Mouse (Mus musculus) intestine, embryonic 15.5 days (tissue): Measurements from ENCODE around the gene Xrcc1. TPM values are rescaled to one million over a fixed set of nuclear protein-coding genes. Genes with fewer than 3 reads are reported as not detected.
A peak's percentile ranks its signal among the peaks of the same experiment; 100 is the strongest.
"Not testable (repeated sequence)": the region's sequence is repeated elsewhere in the genome, so short reads cannot be mapped to it uniquely, and the experiment has no call there.

Experiments
- ATAC-seq: fragments of 200-750 bp; cut with Nextera tagmentation; 2 replicates; pipeline ENCODE4 v1.8.0; 2017; ENCODE audit warnings: moderate TSS enrichment, moderate library complexity
- H3K27ac ChIP-seq: fragments of 300-500 bp; sonication (generic); 2 replicates; pipeline ENCODE4 v1.5.1; 2015; ENCODE audit warnings: mild to moderate bottlenecking, inconsistent platforms
- H3K27me3 ChIP-seq: fragments of 300-500 bp; sonication (generic); replicated peaks from 2 replicates; pipeline ENCODE4 v1.6.1; 2015; ENCODE audit warnings: inconsistent platforms
- H3K36me3 ChIP-seq: fragments of 300-500 bp; sonication (generic); 2 replicates; pipeline ENCODE4 v1.6.1; 2015; ENCODE audit warnings: inconsistent platforms
- H3K4me1 ChIP-seq: fragments of 300-500 bp; sonication (generic); replicated peaks from 2 replicates; pipeline ENCODE4 v1.6.1; 2015; ENCODE audit warnings: inconsistent platforms
- H3K4me2 ChIP-seq: fragments of 300-500 bp; sonication (generic); replicated peaks from 2 replicates; pipeline ENCODE4 v1.6.1; 2015; ENCODE audit warnings: mild to moderate bottlenecking, inconsistent platforms
- H3K4me3 ChIP-seq: fragments of 300-500 bp; sonication (generic); replicated peaks from 2 replicates; pipeline ENCODE4 v1.5.1; 2015; ENCODE audit warnings: inconsistent platforms
- H3K9ac ChIP-seq: fragments of 300-500 bp; sonication (generic); 2 replicates; pipeline ENCODE4 v1.6.1; 2015; ENCODE audit warnings: inconsistent platforms
- H3K9me3 ChIP-seq: fragments of 300-500 bp; sonication (generic); 2 replicates; pipeline ENCODE4 v1.6.1; 2016; ENCODE audit warnings: inconsistent platforms
- WGBS: fragments of 180-500 bp; shearing (Covaris S2); methylation state at CpG from one replicate; pipeline ENCODE4 v1.1.7; 2015; 5-methylcytosine and 5-hydroxymethylcytosine counted together
- polyA plus RNA-seq: library from polyadenylated mRNA; unstranded; fragments of >200 nt; fragmentation: Nextera tagmentation; extraction: Ambion mirVana; gene quantifications from 2 replicates; pipeline ENCODE4 v1.2.1, GENCODE M21; 2015

Gene Xrcc1
- polyA plus RNA-seq, 1 experiment from 2014 or later: 79.9 TPM

GRCm38 (mm10) chr7:24512355-24512754, 33.7 kb upstream of the Xrcc1 start, which contains the start of gene AC161166.1:
Gene AC161166.1, minus strand, starts transcription at chr7:24512455.
- no peak within 1 kb of the TSS for H3K9ac ChIP-seq
- no peak within 1 kb of the TSS for H3K4me3 ChIP-seq
- H3K27me3 ChIP-seq: no peaks in the 10 kb centered on the region
- no peaks in the 10 kb centered on the region; the same call in 1 of the 2 replicates for H3K36me3 ChIP-seq
- 84% methylated on average over 7 of the region's 7 CpGs for WGBS
- H3K4me1 ChIP-seq: peaks cover 10% of the 10 kb centered on the region; the same call in 1 of the 2 replicates
- no peak for ATAC-seq
- no peak within 1 kb of the TSS for H3K27ac ChIP-seq
- no peaks in the 10 kb centered on the region for H3K9me3 ChIP-seq
- H3K4me2 ChIP-seq: no peak within 1 kb of the TSS

- ATAC-seq, H3K9me3 ChIP-seq, H3K4me1 ChIP-seq, H3K9ac ChIP-seq, H3K27me3 ChIP-seq, H3K4me2 ChIP-seq, H3K4me3 ChIP-seq, H3K36me3 ChIP-seq, H3K27ac ChIP-seq: not testable (repeated sequence)
- WGBS: 71% methylated on average over 8 of the region's 8 CpGs
Observed at GRCm38 (mm10) chr7:24516319-24516718, 29.8 kb upstream of the Xrcc1 start.

GRCm38 (mm10) chr7:24517077-24517476, 29.0 kb upstream of the Xrcc1 start:
- no peaks in the 10 kb centered on the region; the same call in 1 of the 2 replicates for H3K36me3 ChIP-seq
- H3K4me2 ChIP-seq: no peak overlapping the region
- no peak overlapping the region for H3K4me3 ChIP-seq
- no peaks in the 10 kb centered on the region for H3K4me1 ChIP-seq
- WGBS: 64% methylated on average over 5 of the region's 5 CpGs
- H3K27me3 ChIP-seq: no peaks in the 10 kb centered on the region
- no peak overlapping the region for H3K9ac ChIP-seq
- H3K27ac ChIP-seq: no peak overlapping the region
- ATAC-seq: no peak
- no peaks in the 10 kb centered on the region for H3K9me3 ChIP-seq

GRCm38 (mm10) chr7:24517654-24518053, 28.4 kb upstream of the Xrcc1 start:
- WGBS: 67% methylated on average over 6 of the region's 6 CpGs
- Histone ChIP-seq H3K27ac (no peak overlapping the region), H3K9ac (no peak overlapping the region), H3K27me3 (no peaks in the 10 kb centered on the region), H3K4me3 (no peak overlapping the region), H3K4me1 (no peaks in the 10 kb centered on the region), H3K4me2 (no peak overlapping the region), H3K9me3 (no peaks in the 10 kb centered on the region), H3K36me3 (no peaks in the 10 kb centered on the region; the same call in 1 of the 2 replicates)
- ATAC-seq: no peak

GRCm38 (mm10) chr7:24519130-24519529, 27.0 kb upstream of the Xrcc1 start:
- H3K27ac ChIP-seq: no peak overlapping the region
- no peak overlapping the region for H3K9ac ChIP-seq
- H3K27me3 ChIP-seq: no peaks in the 10 kb centered on the region
- WGBS: 50% methylated on average over 3 of the region's 3 CpGs
- no peaks in the 10 kb centered on the region for H3K4me1 ChIP-seq
- H3K36me3 ChIP-seq: no peaks in the 10 kb centered on the region; the same call in 1 of the 2 replicates
- H3K9me3 ChIP-seq: no peaks in the 10 kb centered on the region
- no peak for ATAC-seq
- H3K4me3 ChIP-seq: no peak overlapping the region
- H3K4me2 ChIP-seq: no peak overlapping the region

- 84% methylated on average over 10 of the region's 10 CpGs for WGBS
- H3K9ac ChIP-seq, H3K27ac ChIP-seq, H3K4me3 ChIP-seq, H3K4me2 ChIP-seq, ATAC-seq, H3K9me3 ChIP-seq, H3K36me3 ChIP-seq, H3K27me3 ChIP-seq, H3K4me1 ChIP-seq: not testable (repeated sequence)
Observed at GRCm38 (mm10) chr7:24520054-24520453, 26.0 kb upstream of the Xrcc1 start.

GRCm38 (mm10) chr7:24522805-24523204, 23.3 kb upstream of the Xrcc1 start:
- Histone ChIP-seq H3K4me3 (no peak overlapping the region), H3K36me3 (no peaks in the 10 kb centered on the region), H3K9me3 (no peaks in the 10 kb centered on the region), H3K4me2 (no peak overlapping the region), H3K9ac (no peak overlapping the region), H3K27me3 (no peaks in the 10 kb centered on the region), H3K4me1 (no peaks in the 10 kb centered on the region), H3K27ac (no peak overlapping the region)
- 54% methylated on average over 5 of the region's 5 CpGs for WGBS
- no peak for ATAC-seq

GRCm38 (mm10) chr7:24523723-24524122, 22.4 kb upstream of the Xrcc1 start:
- ATAC-seq: no peak
- H3K27me3 ChIP-seq: no peaks in the 10 kb centered on the region
- no peak overlapping the region for H3K4me3 ChIP-seq
- no peaks in the 10 kb centered on the region for H3K9me3 ChIP-seq
- no peak overlapping the region for H3K27ac ChIP-seq
- no peaks in the 10 kb centered on the region for H3K4me1 ChIP-seq
- no peak overlapping the region for H3K4me2 ChIP-seq
- H3K9ac ChIP-seq: no peak overlapping the region
- H3K36me3 ChIP-seq: no peaks in the 10 kb centered on the region
- WGBS: 87% methylated on average over 6 of the region's 6 CpGs

- peaks cover 4% of the 10 kb centered on the region; the same call in 1 of the 2 replicates for H3K4me1 ChIP-seq
- no peaks in the 10 kb centered on the region for H3K9me3 ChIP-seq
- H3K4me2 ChIP-seq: no peak overlapping the region
- no peaks in the 10 kb centered on the region for H3K36me3 ChIP-seq
- no peak overlapping the region for H3K27ac ChIP-seq
- no peak overlapping the region for H3K4me3 ChIP-seq
- H3K27me3 ChIP-seq: no peaks in the 10 kb centered on the region
- no peak overlapping the region for H3K9ac ChIP-seq
- WGBS: 79% methylated on average over 6 of the region's 6 CpGs
- ATAC-seq: no peak
Observed at GRCm38 (mm10) chr7:24524978-24525377, 21.1 kb upstream of the Xrcc1 start.

GRCm38 (mm10) chr7:24525686-24526420, 20.2 kb upstream of the Xrcc1 start:
- Histone ChIP-seq H3K4me3 (no peak overlapping the region), H3K4me1 (peaks cover 4% of the 10 kb centered on the region; the same call in 1 of the 2 replicates), H3K27ac (no peak overlapping the region), H3K36me3 (no peaks in the 10 kb centered on the region), H3K9me3 (no peaks in the 10 kb centered on the region), H3K27me3 (no peaks in the 10 kb centered on the region), H3K4me2 (no peak overlapping the region), H3K9ac (no peak overlapping the region)
- ATAC-seq: no peak
- 87% methylated on average over 12 of the region's 12 CpGs for WGBS

- Histone ChIP-seq H3K27ac (no peak overlapping the region), H3K9me3 (no peaks in the 10 kb centered on the region), H3K9ac (no peak overlapping the region), H3K36me3 (peaks cover 8% of the 10 kb centered on the region), H3K27me3 (no peaks in the 10 kb centered on the region), H3K4me1 (peaks cover 11% of the 10 kb centered on the region; the same call in 1 of the 2 replicates), H3K4me3 (no peak overlapping the region), H3K4me2 (no peak overlapping the region)
- 92% methylated on average over 11 of the region's 11 CpGs for WGBS
- ATAC-seq: no peak
Observed at GRCm38 (mm10) chr7:24528861-24529260, 17.2 kb upstream of the Xrcc1 start.

GRCm38 (mm10) chr7:24529580-24529979, 16.5 kb upstream of the Xrcc1 start:
- peak overlapping the region; percentile 68 for H3K9ac ChIP-seq
- H3K27ac ChIP-seq: peak overlapping the region; percentile 86
- no peaks in the 10 kb centered on the region for H3K9me3 ChIP-seq
- H3K36me3 ChIP-seq: peaks cover 13% of the 10 kb centered on the region
- peak overlapping the region; percentile 63 for H3K4me3 ChIP-seq
- WGBS: 48% methylated on average over 11 of the region's 11 CpGs
- H3K27me3 ChIP-seq: no peaks in the 10 kb centered on the region
- peaks cover 11% of the 10 kb centered on the region; the same call in 1 of the 2 replicates for H3K4me1 ChIP-seq
- 0 out of 2 replicates have a peak, but pooled peaks have one; percentile 0 for ATAC-seq
- peak overlapping the region; percentile 80 for H3K4me2 ChIP-seq
